Mouse (Mus musculus) liver, embryonic 13.5 days (tissue): ENCODE results near the gene Ethe1. TPM values are rescaled to one million over a fixed set of nuclear protein-coding genes. Genes with fewer than 3 reads are reported as not detected.
A peak's percentile ranks its signal among the peaks of the same experiment; 100 is the strongest.

Source experiments
- ATAC-seq: fragments of 200-750 bp; cut with Nextera tagmentation; 2 replicates; pipeline ENCODE4 v1.8.0; 2017; ENCODE audit warnings: low read depth, mild to moderate bottlenecking, moderate number of reproducible peaks, moderate library complexity
- DNase-seq: peaks from one replicate; pipeline ENCODE4 v3.0.0; 2022
- H3K27ac ChIP-seq: fragments of 300-500 bp; sonication (generic); 2 replicates; pipeline ENCODE4 v1.5.1; 2015; ENCODE audit warnings: moderate library complexity, mild to moderate bottlenecking, inconsistent platforms
- H3K27me3 ChIP-seq: fragments of 300-500 bp; sonication (generic); 2 replicates; pipeline ENCODE4 v1.6.1; 2015; ENCODE audit warnings: mild to moderate bottlenecking, inconsistent platforms
- H3K36me3 ChIP-seq: fragments of 300-500 bp; sonication (generic); 2 replicates; pipeline ENCODE4 v1.6.1; 2015; ENCODE audit warnings: mild to moderate bottlenecking, inconsistent platforms
- H3K4me1 ChIP-seq: fragments of 300-500 bp; sonication (generic); replicated peaks from 2 replicates; pipeline ENCODE4 v1.6.1; 2015; ENCODE audit warnings: inconsistent platforms
- H3K4me2 ChIP-seq: fragments of 300-500 bp; sonication (generic); 2 replicates; pipeline ENCODE4 v1.6.1; 2015; ENCODE audit warnings: inconsistent platforms, mild to moderate bottlenecking, moderate library complexity
- H3K4me3 ChIP-seq: fragments of 300-500 bp; sonication (generic); replicated peaks from 2 replicates; pipeline ENCODE4 v1.5.1; 2015; ENCODE audit warnings: mild to moderate bottlenecking, inconsistent platforms
- H3K9ac ChIP-seq: fragments of 300-500 bp; sonication (generic); 2 replicates; pipeline ENCODE4 v1.6.1; 2015; ENCODE audit warnings: mild to moderate bottlenecking, inconsistent platforms
- H3K9me3 ChIP-seq: fragments of 300-500 bp; sonication (generic); replicated peaks from 2 replicates; pipeline ENCODE4 v1.6.1; 2016; ENCODE audit warnings: inconsistent platforms
- WGBS: fragments of 180-500 bp; shearing (Covaris S2); methylation state at CpG from one replicate; pipeline ENCODE4 v1.1.7; 2015; ENCODE audit not compliant: insufficient replicate concordance; 5-methylcytosine and 5-hydroxymethylcytosine counted together
- polyA plus RNA-seq: library from polyadenylated mRNA; unstranded; fragments of >200 nt; fragmentation: Nextera tagmentation; extraction: Ambion mirVana; gene quantifications from 2 replicates; pipeline ENCODE4 v1.2.1, GENCODE M21; 2015

The Ethe1 gene
- polyA plus RNA-seq, 1 experiment from 2014 or later, result 21.5 TPM

GRCm38 (mm10) chr7:24636264-24636663 lies 48.9 kb downstream of the Ethe1 start, which contains the start of gene Lypd3:
Gene Lypd3, plus strand, starts transcription at chr7:24636550.
- no peak within 1 kb of the TSS for H3K9ac ChIP-seq

DNA sequence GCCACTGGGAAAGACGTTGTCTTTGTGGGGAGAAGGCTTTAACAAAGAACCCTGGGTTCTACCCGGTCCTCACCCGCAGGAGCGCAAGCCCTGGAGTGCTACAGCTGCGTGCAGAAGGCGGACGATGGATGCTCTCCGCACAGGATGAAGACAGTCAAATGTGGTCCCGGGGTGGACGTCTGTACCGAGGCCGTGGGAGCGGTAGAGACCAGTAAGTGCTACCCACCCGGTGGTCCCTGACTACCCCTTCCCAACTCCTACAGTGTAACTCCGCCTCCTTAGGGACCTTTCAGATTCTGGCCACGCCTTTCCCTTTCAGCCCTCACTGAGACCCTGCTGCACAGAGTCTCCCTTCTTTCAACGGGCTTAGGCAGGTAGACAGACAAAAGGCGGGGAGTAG lies 49.7 kb downstream of the Ethe1 start:
- Histone ChIP-seq H3K9ac (no peak overlapping the region), H3K4me2 (no peak overlapping the region), H3K27ac (no peak overlapping the region), H3K4me1 (peaks cover 12% of the 10 kb centered on the region), H3K27me3 (peaks cover 59% of the 10 kb centered on the region), H3K36me3 (no peaks in the 10 kb centered on the region), H3K9me3 (no peaks in the 10 kb centered on the region), H3K4me3 (no peak overlapping the region)
- WGBS, result 9% methylated on average over 18 of the region's 18 CpGs
- 0 out of 2 replicates have a peak, but pooled peaks have one; percentile 4 for ATAC-seq
- no peak for DNase-seq

More at GRCm38 (mm10) chr7:24636264-24636663, 48.9 kb downstream of the Ethe1 start, which contains the start of gene Lypd3:
- Histone ChIP-seq H3K9me3 (no peaks in the 10 kb centered on the region), H3K4me3 (no peak within 1 kb of the TSS), H3K27me3 (peaks cover 53% of the 10 kb centered on the region), H3K27ac (no peak within 1 kb of the TSS), H3K4me2 (no peak within 1 kb of the TSS), H3K36me3 (no peaks in the 10 kb centered on the region), H3K4me1 (peaks cover 12% of the 10 kb centered on the region)
- ATAC-seq, result no peak
- WGBS, result 38% methylated on average over 15 of the region's 15 CpGs
- DNase-seq, result no peak

GRCm38 (mm10) chr7:24638026-24638856 lies 50.9 kb downstream of the Ethe1 start:
- peak overlapping the region; percentile 75 for H3K4me2 ChIP-seq
- ATAC-seq, result peak; percentile 10; the same call in 1 of the 2 replicates
- no peak for DNase-seq
- H3K4me1 ChIP-seq, result peaks cover 12% of the 10 kb centered on the region
- H3K36me3 ChIP-seq, result no peaks in the 10 kb centered on the region
- peak overlapping the region; percentile 29; the same call in 1 of the 2 replicates for H3K9ac ChIP-seq
- peaks cover 59% of the 10 kb centered on the region for H3K27me3 ChIP-seq
- WGBS, result 4% methylated on average over 35 of the region's 35 CpGs
- H3K27ac ChIP-seq, result no peak overlapping the region
- H3K9me3 ChIP-seq, result no peaks in the 10 kb centered on the region
- peak overlapping the region; percentile 52 for H3K4me3 ChIP-seq

GRCm38 (mm10) chr7:24640450-24640849 lies 53.1 kb downstream of the Ethe1 start:
- Histone ChIP-seq H3K36me3 (no peaks in the 10 kb centered on the region), H3K9ac (no peak overlapping the region), H3K27ac (no peak overlapping the region), H3K27me3 (peaks cover 59% of the 10 kb centered on the region), H3K9me3 (no peaks in the 10 kb centered on the region), H3K4me3 (no peak overlapping the region), H3K4me2 (no peak overlapping the region), H3K4me1 (peaks cover 12% of the 10 kb centered on the region)
- 57% methylated on average over 13 of the region's 13 CpGs for WGBS
- ATAC-seq (no peak), DNase-seq (no peak)

GRCm38 (mm10) chr7:24642491-24642890 lies 55.1 kb downstream of the Ethe1 start:
- Histone ChIP-seq H3K27me3 (peaks cover 42% of the 10 kb centered on the region), H3K9ac (no peak overlapping the region), H3K4me1 (peaks cover 12% of the 10 kb centered on the region), H3K27ac (no peak overlapping the region), H3K36me3 (no peaks in the 10 kb centered on the region), H3K4me3 (no peak overlapping the region), H3K4me2 (no peak overlapping the region), H3K9me3 (no peaks in the 10 kb centered on the region)
- ATAC-seq (no peak), DNase-seq (peak; percentile 24)
- WGBS, result 7% methylated on average over 9 of the region's 9 CpGs

- H3K4me3 ChIP-seq, result no peak overlapping the region
- H3K36me3 ChIP-seq, result no peaks in the 10 kb centered on the region
- ATAC-seq (no peak), DNase-seq (no peak)
- no peak overlapping the region for H3K4me2 ChIP-seq
- H3K9ac ChIP-seq, result no peak overlapping the region
- no peaks in the 10 kb centered on the region for H3K4me1 ChIP-seq
- H3K9me3 ChIP-seq, result no peaks in the 10 kb centered on the region
- 59% methylated on average over 6 of the region's 6 CpGs for WGBS
- peaks cover 21% of the 10 kb centered on the region for H3K27me3 ChIP-seq
- no peak overlapping the region for H3K27ac ChIP-seq
These were observed 57.1 kb downstream of the Ethe1 start for GRCm38 (mm10) chr7:24644492-24644891.

DNA sequence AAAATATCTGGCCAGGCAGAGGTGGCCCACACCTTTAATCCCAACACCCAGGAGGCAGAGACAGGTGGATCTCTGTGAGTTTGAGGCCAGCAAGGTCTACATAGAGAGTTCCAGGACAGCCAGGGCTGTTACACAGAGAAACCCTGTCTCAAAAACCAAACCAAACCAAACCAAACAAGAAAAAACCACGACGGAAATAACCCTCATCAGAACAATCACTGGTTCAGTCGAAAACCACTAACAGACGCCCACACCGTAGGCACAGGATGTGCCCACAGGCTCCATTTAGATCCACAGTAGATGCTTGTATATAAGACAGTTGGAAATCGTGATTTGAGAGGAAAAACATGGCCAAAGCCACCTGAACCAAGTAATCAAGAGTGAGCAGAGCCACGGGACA lies 57.7 kb downstream of the Ethe1 start:
- no peak for ATAC-seq
- no peak for DNase-seq
- no peak overlapping the region for H3K4me3 ChIP-seq
- 21% methylated on average over 7 of the region's 7 CpGs for WGBS
- no peak overlapping the region for H3K4me2 ChIP-seq
- no peaks in the 10 kb centered on the region for H3K4me1 ChIP-seq
- H3K27me3 ChIP-seq, result peaks cover 16% of the 10 kb centered on the region
- no peak overlapping the region for H3K27ac ChIP-seq
- no peaks in the 10 kb centered on the region for H3K9me3 ChIP-seq
- H3K9ac ChIP-seq, result no peak overlapping the region
- no peaks in the 10 kb centered on the region for H3K36me3 ChIP-seq

GRCm38 (mm10) chr7:24646486-24646885 lies 59.1 kb downstream of the Ethe1 start:
- WGBS, result 62% methylated on average over 7 of the region's 7 CpGs
- H3K4me3 ChIP-seq, result no peak overlapping the region
- 0 out of 2 replicates have a peak, but pooled peaks cover 4% of the 10 kb centered on the region for H3K27me3 ChIP-seq
- no peaks in the 10 kb centered on the region for H3K9me3 ChIP-seq
- ATAC-seq, result no peak
- no peaks in the 10 kb centered on the region for H3K36me3 ChIP-seq
- no peak overlapping the region for H3K4me2 ChIP-seq
- no peaks in the 10 kb centered on the region for H3K4me1 ChIP-seq
- no peak overlapping the region for H3K27ac ChIP-seq
- H3K9ac ChIP-seq, result no peak overlapping the region
- no peak for DNase-seq

DNA sequence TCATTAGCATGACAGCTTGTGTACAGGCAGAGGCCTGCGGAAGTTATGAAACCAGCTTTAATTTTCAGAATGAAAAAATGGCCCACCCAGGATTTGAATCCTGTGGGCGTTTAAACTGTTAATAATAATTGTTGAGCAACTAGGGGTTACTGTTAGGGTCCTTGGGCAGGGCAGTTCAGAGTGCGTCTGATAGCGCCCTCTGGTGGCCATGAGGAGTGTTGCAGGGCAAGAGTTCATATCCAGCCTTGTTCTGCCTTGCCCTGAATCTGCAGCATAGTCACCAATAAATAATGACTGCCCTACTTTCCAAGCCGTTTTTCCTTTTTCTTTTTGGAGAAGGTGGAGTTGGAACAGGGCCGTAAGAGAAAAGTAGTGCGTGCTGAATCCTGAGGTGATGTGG lies 66.3 kb downstream of the Ethe1 start:
- no peaks in the 10 kb centered on the region for H3K27me3 ChIP-seq
- DNase-seq, result peak; percentile 23
- H3K4me2 ChIP-seq, result no peak overlapping the region
- H3K36me3 ChIP-seq, result no peaks in the 10 kb centered on the region
- H3K9ac ChIP-seq, result no peak overlapping the region
- H3K4me1 ChIP-seq, result no peaks in the 10 kb centered on the region
- H3K9me3 ChIP-seq, result no peaks in the 10 kb centered on the region
- no peak overlapping the region for H3K4me3 ChIP-seq
- WGBS, result 18% methylated on average over 7 of the region's 7 CpGs
- ATAC-seq, result no peak
- no peak overlapping the region for H3K27ac ChIP-seq

Other genes starting within 250 kb of the Ethe1 start
- gene Lypd5, start 238.3 kb upstream of the Ethe1 start, polyA plus RNA-seq, result not detected in 2 replicates
- gene Kcnn4, start 217.3 kb upstream of the Ethe1 start, polyA plus RNA-seq, result 126 and 128 TPM in 2 replicates
- 15.2 and 16.5 TPM in 2 replicates for gene Smg9, start 187.9 kb upstream of the Ethe1 start, polyA plus RNA-seq
- not detected in 2 replicates for gene Irgc1, start 135.2 kb upstream of the Ethe1 start, polyA plus RNA-seq
- gene Plaur, start 125.1 kb upstream of the Ethe1 start, polyA plus RNA-seq, result 1.9 and 2.3 TPM in 2 replicates
- gene Cadm4, start 105.5 kb upstream of the Ethe1 start, polyA plus RNA-seq, result 0.20 and 0.22 TPM in 2 replicates
- gene Zfp428, start 80.5 kb upstream of the Ethe1 start, polyA plus RNA-seq, result 7.0 and 8.3 TPM in 2 replicates
- not detected in 2 replicates for gene AC161166.1, start 75.1 kb upstream of the Ethe1 start, polyA plus RNA-seq
- gene Irgq, start 56.9 kb upstream of the Ethe1 start, polyA plus RNA-seq, result 0.99 and 1.4 TPM in 2 replicates
- not detected in 2 replicates for gene Pinlyp, start 41.4 kb upstream of the Ethe1 start, polyA plus RNA-seq
- 48.3 and 51.6 TPM in 2 replicates for gene Xrcc1, start 41.3 kb upstream of the Ethe1 start, polyA plus RNA-seq
- 0.31 and 0.34 TPM in 2 replicates for gene Zfp575, start 98 bp downstream of the Ethe1 start, polyA plus RNA-seq
- gene Phldb3, start 23.2 kb downstream of the Ethe1 start, polyA plus RNA-seq, result 0.08 and 0.09 TPM in 2 replicates
- gene Lypd3, start 49.0 kb downstream of the Ethe1 start, polyA plus RNA-seq, result not detected in 2 replicates
- not detected in 2 replicates for gene Tex101, start 89.1 kb downstream of the Ethe1 start, polyA plus RNA-seq
- not detected in 2 replicates for gene BC049730, start 121.7 kb downstream of the Ethe1 start, polyA plus RNA-seq
- gene Gm4763, start 139.4 kb downstream of the Ethe1 start, polyA plus RNA-seq, result not detected in 2 replicates
- 0.71 and 1.0 TPM in 2 replicates for gene Cd177, start 172.8 kb downstream of the Ethe1 start, polyA plus RNA-seq
- 0.32 and 0.59 TPM in 2 replicates for gene Ceacam10, start 189.7 kb downstream of the Ethe1 start, polyA plus RNA-seq